Mouse (Mus musculus) MEL (cell line): ENCODE measurements around the gene Spp2. TPM values are rescaled to one million over a fixed set of nuclear protein-coding genes. Genes with fewer than 3 reads are reported as not detected.

Experiments
- DNase-seq: peaks from one replicate; pipeline ENCODE4 v3.0.0; 2011; ENCODE audit warnings: low read depth, low spot score
- H3K27ac ChIP-seq: 2 replicates; pipeline ENCODE4 v1.5.1; 2012; ENCODE audit warnings: low read depth, mild to moderate bottlenecking, control low read depth, low read length, moderate library complexity; ENCODE audit not compliant: control insufficient read depth
- H3K27me3 ChIP-seq, 2 experiments: fragments of 150-350 bp in 1 of 2; sonication (generic) in 1 of 2; 2 replicates each; pipeline ENCODE4 v1.6.1; 2012; ENCODE audit warnings: low read length in 2 of 2, mild to moderate bottlenecking in 2 of 2, improper control_type of control experiment in 1 of 2, moderate library complexity in 1 of 2; ENCODE audit not compliant: insufficient read depth in 2 of 2, control insufficient read depth in 1 of 2
- H3K36me3 ChIP-seq, 2 experiments: 2 replicates each; pipeline ENCODE4 v1.6.1; 2012 to 2014; ENCODE audit warnings: low read length in 2 of 2, improper control_type of control experiment in 1 of 2, inconsistent platforms in 1 of 2, mild to moderate bottlenecking in 1 of 2; ENCODE audit not compliant: insufficient read depth in 2 of 2, control insufficient read depth in 1 of 2
- H3K4me1 ChIP-seq, 2 experiments: fragments of 150-350 bp in 1 of 2; sonication (generic) in 1 of 2; 2 replicates each; pipeline ENCODE4 v1.6.1; 2012; ENCODE audit warnings: low read length in 2 of 2, improper control_type of control experiment in 1 of 2, mild to moderate bottlenecking in 1 of 2; ENCODE audit not compliant: insufficient read depth in 2 of 2, control insufficient read depth in 1 of 2
- H3K4me3 ChIP-seq, 2 experiments: fragments of 150-350 bp in 1 of 2; sonication (generic) in 1 of 2; 2 replicates each; pipeline ENCODE4 v1.5.1; 2012; ENCODE audit warnings: low read depth in 2 of 2, low read length in 2 of 2, mild to moderate bottlenecking in 2 of 2, moderate library complexity in 2 of 2, control low read depth in 1 of 2, improper control_type of control experiment in 1 of 2; ENCODE audit not compliant: control insufficient read depth in 1 of 2, insufficient read depth in 1 of 2
- H3K79me2 ChIP-seq: 2 replicates; pipeline ENCODE4 v1.6.1; 2012; ENCODE audit warnings: mild to moderate bottlenecking, low read length, moderate library complexity; ENCODE audit not compliant: control insufficient read depth, poor library complexity, insufficient read depth
- H3K9ac ChIP-seq: 2 replicates; pipeline ENCODE4 v1.6.1; 2012; ENCODE audit warnings: low read depth, mild to moderate bottlenecking, control low read depth, low read length, moderate library complexity; ENCODE audit not compliant: control insufficient read depth, poor library complexity, severe bottlenecking
- H3K9me3 ChIP-seq: fragments of 150-350 bp; sonication (generic); replicated peaks from 2 replicates; pipeline ENCODE4 v1.6.1; 2012; ENCODE audit warnings: mild to moderate bottlenecking, low read length, improper control_type of control experiment, moderate library complexity; ENCODE audit not compliant: insufficient read depth
- BHLHE40 ChIP-seq: IDR thresholded peaks from 2 replicates; pipeline ENCODE4 v1.6.1; 2012; ENCODE audit warnings: low read depth, mild to moderate bottlenecking, inconsistent platforms, low read length, improper control_type of control experiment, borderline replicate concordance
- CHD2 ChIP-seq: IDR thresholded peaks from 2 replicates; pipeline ENCODE4 v1.6.1; 2011; ENCODE audit warnings: low read length, improper control_type of control experiment
- EP300 ChIP-seq, 2 experiments: IDR thresholded peaks; 2 replicates each; pipeline ENCODE4 v1.6.1; 2011; ENCODE audit warnings: improper control_type of control experiment in 2 of 2, low read length in 2 of 2, low read depth in 1 of 2, mild to moderate bottlenecking in 1 of 2
- ETS1 ChIP-seq: IDR thresholded peaks from 2 replicates; pipeline ENCODE4 v1.6.1; 2012; ENCODE audit warnings: low read depth, mild to moderate bottlenecking, inconsistent platforms, low read length, improper control_type of control experiment, moderate library complexity
- GABPA ChIP-seq: IDR thresholded peaks from 2 replicates; pipeline ENCODE4 v1.6.1; 2012; ENCODE audit warnings: low read depth, mild to moderate bottlenecking, inconsistent platforms, low read length, improper control_type of control experiment, moderate library complexity
- GATA1 ChIP-seq: IDR thresholded peaks from 2 replicates; pipeline ENCODE4 v1.6.1; 2011; ENCODE audit warnings: low read depth, low read length, improper control_type of control experiment
- KAT2A ChIP-seq: conservative IDR thresholded peaks from 2 replicates; pipeline ENCODE4 v1.6.1; 2012; ENCODE audit warnings: low read depth, low read length, improper control_type of control experiment, inconsistent platforms
- MEF2A ChIP-seq: IDR thresholded peaks from 2 replicates; pipeline ENCODE4 v1.6.1; 2014; ENCODE audit warnings: low read depth, mild to moderate bottlenecking, inconsistent platforms, low read length, improper control_type of control experiment; ENCODE audit not compliant: poor library complexity, insufficient replicate concordance, severe bottlenecking; ENCODE audit errors: extremely low read depth
- MYC ChIP-seq: IDR thresholded peaks from 2 replicates; pipeline ENCODE4 v1.6.1; 2011; ENCODE audit warnings: low read depth, mild to moderate bottlenecking, low read length, improper control_type of control experiment, moderate library complexity
- POLR2A ChIP-seq, 2 experiments: IDR thresholded peaks; 2 replicates each; pipeline ENCODE4 v1.6.1; 2011 to 2012; ENCODE audit warnings: low read length in 2 of 2, mild to moderate bottlenecking in 2 of 2, control low read depth in 1 of 2, improper control_type of control experiment in 1 of 2, low read depth in 1 of 2, moderate library complexity in 1 of 2; ENCODE audit not compliant: control insufficient read depth in 1 of 2, insufficient read depth in 1 of 2, poor library complexity in 1 of 2
- POLR2AphosphoS5 ChIP-seq: IDR thresholded peaks from 2 replicates; pipeline ENCODE4 v1.6.1; 2012; ENCODE audit warnings: low read depth, borderline replicate concordance, mild to moderate bottlenecking, inconsistent platforms, low read length, moderate library complexity, mixed read lengths
- RAD21 ChIP-seq: IDR thresholded peaks from 2 replicates; pipeline ENCODE4 v1.6.1; 2011; ENCODE audit warnings: mild to moderate bottlenecking, low read depth, low read length, improper control_type of control experiment
- SIN3A ChIP-seq: IDR thresholded peaks from 2 replicates; pipeline ENCODE4 v1.6.1; 2012; ENCODE audit warnings: low read length, improper control_type of control experiment, inconsistent platforms
- SMC3 ChIP-seq: IDR thresholded peaks from 2 replicates; pipeline ENCODE4 v1.6.1; 2011; ENCODE audit warnings: low read depth, low read length, improper control_type of control experiment
- TAL1 ChIP-seq: IDR thresholded peaks from 2 replicates; pipeline ENCODE4 v1.6.1; 2012; ENCODE audit warnings: mild to moderate bottlenecking, inconsistent platforms, low read length, moderate library complexity, mixed read lengths
- UBTF ChIP-seq: IDR thresholded peaks from 2 replicates; pipeline ENCODE4 v1.6.1; 2012; ENCODE audit warnings: low read depth, mild to moderate bottlenecking, inconsistent platforms, low read length, improper control_type of control experiment, moderate library complexity, borderline replicate concordance; ENCODE audit not compliant: insufficient read depth
- USF1 ChIP-seq: IDR thresholded peaks from 2 replicates; pipeline ENCODE4 v1.6.1; 2014; ENCODE audit warnings: low read depth, mild to moderate bottlenecking, inconsistent platforms, low read length, improper control_type of control experiment, moderate library complexity
- ZC3H11A ChIP-seq: IDR thresholded peaks from 2 replicates; pipeline ENCODE4 v1.6.1; 2012; ENCODE audit warnings: low read depth, mild to moderate bottlenecking, inconsistent platforms, low read length, improper control_type of control experiment
- ZNF384 ChIP-seq: IDR thresholded peaks from 2 replicates; pipeline ENCODE4 v1.6.1; 2012; ENCODE audit warnings: low read depth, mild to moderate bottlenecking, inconsistent platforms, low read length, improper control_type of control experiment
- polyA plus RNA-seq, 2 experiments: library from polyadenylated mRNA; stranded (reverse) in 1 of 2; unstranded in 1 of 2; fragments of >175 nt in 1 of 2; fragments of >200 nt in 1 of 2; gene quantifications; 2 replicates each; pipeline versions ENCODE4 v1.2.1 to v1.2.4; 2012; ENCODE audit warnings: low replicate concordance in 2 of 2, low read depth in 1 of 2; ENCODE audit not compliant: insufficient read length in 2 of 2, insufficient read depth in 1 of 2, missing spikeins in 1 of 2
- total RNA-seq: library from RNA; depleted of rRNA; stranded (reverse); fragments of 300-350 nt; gene quantifications from 2 replicates; pipeline ENCODE4 v1.2.3, GENCODE M21; 2012

Gene Spp2
- total and polyA plus RNA-seq, 3 experiments = not detected

DNA sequence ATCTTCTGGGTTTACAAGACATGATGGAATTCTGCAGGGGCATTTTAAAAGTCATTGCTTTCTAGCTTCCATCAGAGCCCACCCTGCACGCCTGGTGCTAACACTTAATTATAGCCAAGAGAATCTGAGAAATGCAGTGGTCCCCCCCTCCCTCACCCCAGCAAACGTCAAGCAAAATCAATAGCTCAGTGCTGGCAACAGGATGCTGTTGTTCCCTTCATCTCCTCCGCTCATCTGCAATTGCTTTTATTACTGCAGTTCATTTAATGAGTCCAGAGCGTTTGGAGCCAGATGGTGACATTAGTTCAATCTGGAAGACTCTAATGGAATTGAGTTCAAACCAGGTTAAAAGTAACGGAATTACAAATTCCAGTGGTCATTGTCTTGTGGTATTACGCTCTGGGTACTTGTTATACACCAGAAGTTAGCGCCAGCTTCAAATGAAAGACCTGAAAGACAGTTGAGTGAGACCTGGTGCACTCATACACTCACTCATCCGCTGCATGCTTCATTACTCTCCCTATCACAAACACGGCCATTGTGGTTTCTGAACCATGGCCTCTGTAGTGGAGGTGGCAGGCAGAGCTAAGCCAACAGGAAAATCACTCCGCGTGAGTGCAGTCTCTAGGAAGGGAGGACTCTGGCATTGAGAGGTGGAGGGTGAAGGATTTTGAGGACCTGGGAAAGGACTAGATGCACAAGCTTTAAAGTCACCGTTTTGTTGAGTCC, 519 bp upstream of the Spp2 start:
- Histone ChIP-seq H3K27me3 (no peaks in the 10 kb centered on the region), H3K9me3 (no peaks in the 10 kb centered on the region), H3K36me3 (no peaks in the 10 kb centered on the region), H3K4me1 (no peaks in the 10 kb centered on the region), H3K79me2 (no peaks in the 10 kb centered on the region), H3K4me3 (no peak overlapping the region), H3K27ac (no peak overlapping the region), H3K9ac (no peak overlapping the region)
- DNase-seq = no peak
- TF ChIP-seq UBTF (no peak), GABPA (no peak), POLR2AphosphoS5 (no peak), MEF2A (no peak), MYC (no peak), EP300 (IDR thresholded peaks at IDR 0.05; ENCODE audit: low read depth in 1 of 2, low read length in 2 of 2) (no peak), ETS1 (no peak), GATA1 (no peak)

GRCm38 (mm10) chr1:88408340-88408739, 1.6 kb downstream of the Spp2 start:
- H3K4me1 ChIP-seq = no peaks in the 10 kb centered on the region
- H3K9ac ChIP-seq = no peak overlapping the region
- no peaks in the 10 kb centered on the region for H3K9me3 ChIP-seq
- no peaks in the 10 kb centered on the region for H3K79me2 ChIP-seq
- no peak overlapping the region for H3K4me3 ChIP-seq
- H3K36me3 ChIP-seq = no peaks in the 10 kb centered on the region
- no peak overlapping the region for H3K27ac ChIP-seq
- TF ChIP-seq KAT2A (no peak), SMC3 (no peak), MYC (no peak), CHD2 (no peak), BHLHE40 (no peak), ZNF384 (no peak), POLR2A (IDR thresholded peaks at IDR 0.05; ENCODE audit: control insufficient read depth in 1 of 2, insufficient read depth in 1 of 2, low read depth in 1 of 2, low read length in 2 of 2, poor library complexity in 1 of 2) (no peak), EP300 (IDR thresholded peaks at IDR 0.05; ENCODE audit: low read depth in 1 of 2, low read length in 2 of 2) (no peak), ZC3H11A (no peak), POLR2AphosphoS5 (no peak), USF1 (no peak), ETS1 (no peak), TAL1 (no peak), SIN3A (no peak), RAD21 (no peak)
- H3K27me3 ChIP-seq = no peaks in the 10 kb centered on the region
- no peak for DNase-seq
